Mouse (Mus musculus) thymus, adult 2 months (tissue): ENCODE measurements around the gene Mindy1.

Experiments
- CTCF ChIP-seq: fragments of 200-500 bp; IDR thresholded peaks from 2 replicates; pipeline ENCODE4 v1.5.1; 2012; ENCODE audit warnings: mild to moderate bottlenecking, control low read depth, low read length, moderate library complexity, borderline replicate concordance; ENCODE audit not compliant: control insufficient read depth, poor library complexity, insufficient read depth; ENCODE audit errors: extremely low read depth
- POLR2A ChIP-seq: fragments of 200-500 bp; IDR thresholded peaks from 2 replicates; pipeline ENCODE4 v1.6.1; 2012; ENCODE audit warnings: mild to moderate bottlenecking, low read length, control low read depth, moderate library complexity; ENCODE audit not compliant: control insufficient read depth, poor library complexity, insufficient read depth; ENCODE audit errors: extremely low read depth

DNA sequence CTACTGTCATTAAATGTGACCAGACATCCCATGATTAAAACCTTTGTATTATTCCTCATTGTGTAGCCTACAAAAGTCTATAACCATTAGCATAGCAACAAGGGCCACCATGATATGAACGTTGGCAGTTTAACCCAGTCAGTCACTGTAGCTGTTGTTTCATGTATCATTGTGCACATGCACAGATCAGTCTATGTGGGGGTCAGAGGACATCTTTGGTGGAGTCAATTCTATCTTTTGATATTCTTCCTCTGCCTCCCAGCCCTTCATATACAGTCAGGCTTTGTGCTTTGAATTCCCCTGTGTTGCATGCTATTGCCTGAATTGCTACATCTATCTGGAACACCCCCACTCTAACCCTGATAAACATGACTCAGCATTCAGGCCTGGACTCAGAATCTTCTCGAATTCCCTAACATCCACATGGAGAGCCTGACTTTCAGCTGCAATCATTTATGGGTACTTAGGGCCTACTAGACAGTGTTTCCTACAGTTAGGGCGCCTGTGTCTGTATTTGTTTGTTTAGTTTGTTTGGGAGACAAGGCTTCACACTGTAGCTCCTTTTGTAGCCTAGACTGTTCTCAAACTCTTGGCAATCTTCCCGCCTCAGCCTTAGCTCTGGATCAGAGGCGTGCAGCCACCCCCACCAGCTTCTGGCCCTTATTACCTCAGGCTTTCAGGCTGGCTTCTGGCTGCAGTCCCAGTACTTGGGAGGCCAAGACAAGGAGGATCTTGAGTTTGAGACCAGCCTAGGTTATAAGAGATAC, 34.5 kb upstream of the Mindy1 start:
- TF ChIP-seq POLR2A, result no peak
- no peak for TF ChIP-seq CTCF
